Mouse (Mus musculus): ENCODE data around the gene Cryz.

The Cryz gene

DNA sequence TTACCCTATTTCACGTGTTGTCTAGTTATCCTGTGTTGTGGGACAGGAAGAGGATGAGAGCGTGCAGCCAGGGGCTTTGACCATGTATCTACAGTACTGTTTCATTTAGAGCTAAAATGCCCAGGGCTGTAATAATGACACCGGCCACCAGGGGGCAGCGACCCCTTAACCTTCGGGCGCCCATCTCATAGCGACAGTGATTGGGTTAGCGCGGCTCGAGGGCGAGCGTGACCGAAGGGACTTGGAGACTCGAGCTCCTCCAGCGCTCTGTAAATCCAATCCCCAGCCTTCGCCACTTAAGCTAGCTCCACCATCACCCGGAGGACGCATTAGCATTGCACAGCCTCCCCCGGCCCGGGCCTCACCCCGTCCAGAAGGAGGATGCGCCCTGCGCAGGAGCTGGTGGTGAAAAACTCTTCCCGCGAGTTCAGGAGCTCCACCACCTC, at the start of gene Cryz:
TSS of gene Cryz (plus strand) at position 224 of the 446 bp plus-strand sequence.
- DNase-seq, result peak; percentile 89

DNA sequence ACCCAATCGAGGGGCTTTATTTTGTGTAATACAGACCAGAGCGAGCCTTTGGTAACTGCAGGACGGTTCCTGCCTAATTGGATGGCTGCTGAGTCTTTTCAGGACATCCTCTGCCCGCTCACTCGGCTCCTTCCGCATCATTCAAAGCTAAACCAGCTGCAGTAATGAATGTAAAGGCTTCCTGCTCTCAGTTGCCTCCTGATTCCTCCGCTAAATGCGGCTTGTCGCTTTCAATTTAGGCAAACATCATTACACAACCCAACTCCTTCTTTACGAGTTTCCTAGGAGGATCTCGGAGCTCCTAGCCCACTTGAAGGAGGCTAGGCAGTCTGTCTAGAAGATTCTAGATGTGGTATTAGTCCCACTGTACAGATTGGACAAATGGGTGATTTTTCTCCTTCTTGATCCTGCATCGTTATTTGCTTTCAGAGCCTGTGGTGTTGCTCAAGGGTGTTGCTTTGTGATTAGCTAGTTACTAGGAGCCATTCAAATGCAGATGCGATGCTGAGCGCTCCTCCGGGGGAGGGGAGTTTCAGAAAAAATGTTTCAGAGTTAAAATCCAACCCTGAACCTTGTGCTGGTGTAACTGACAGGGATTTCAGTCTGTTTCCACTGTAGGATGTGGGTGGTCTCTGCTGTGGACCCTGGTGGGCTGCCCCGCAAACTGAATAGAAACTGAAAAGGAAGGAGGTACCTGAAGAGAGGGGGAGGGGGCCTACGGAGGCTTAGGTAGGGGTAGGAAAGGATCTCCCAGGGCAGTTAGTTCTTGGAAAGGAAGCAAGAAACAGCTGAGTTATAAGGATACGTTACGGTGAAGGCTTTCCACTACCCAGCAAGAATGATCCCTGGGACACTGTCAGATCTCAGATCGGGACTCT, 48.7 kb upstream of the Cryz start:
- DNase-seq, result no peak

DNA sequence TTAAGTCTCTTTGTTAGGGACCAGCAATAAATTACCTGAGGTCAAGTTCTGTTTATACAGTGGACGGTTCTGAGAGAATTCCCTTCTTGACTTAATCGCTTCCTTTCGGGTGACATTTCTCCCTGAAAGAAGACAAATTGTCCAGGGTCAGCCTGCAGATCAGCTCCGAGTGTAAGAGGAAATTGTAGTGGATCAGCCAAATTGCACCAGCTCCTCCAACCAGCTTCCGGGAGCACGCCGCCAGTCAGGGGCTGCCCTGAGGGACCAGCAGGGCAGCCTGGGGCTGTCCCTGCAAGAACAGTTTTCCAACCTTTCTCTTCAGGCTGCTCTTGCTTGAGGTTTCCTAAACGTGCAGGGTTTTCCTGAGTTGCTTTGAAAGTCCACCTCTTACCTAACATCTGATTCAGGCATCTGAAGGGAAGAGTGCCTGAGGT, 47.6 kb upstream of the Cryz start:
- no peak for DNase-seq

DNA sequence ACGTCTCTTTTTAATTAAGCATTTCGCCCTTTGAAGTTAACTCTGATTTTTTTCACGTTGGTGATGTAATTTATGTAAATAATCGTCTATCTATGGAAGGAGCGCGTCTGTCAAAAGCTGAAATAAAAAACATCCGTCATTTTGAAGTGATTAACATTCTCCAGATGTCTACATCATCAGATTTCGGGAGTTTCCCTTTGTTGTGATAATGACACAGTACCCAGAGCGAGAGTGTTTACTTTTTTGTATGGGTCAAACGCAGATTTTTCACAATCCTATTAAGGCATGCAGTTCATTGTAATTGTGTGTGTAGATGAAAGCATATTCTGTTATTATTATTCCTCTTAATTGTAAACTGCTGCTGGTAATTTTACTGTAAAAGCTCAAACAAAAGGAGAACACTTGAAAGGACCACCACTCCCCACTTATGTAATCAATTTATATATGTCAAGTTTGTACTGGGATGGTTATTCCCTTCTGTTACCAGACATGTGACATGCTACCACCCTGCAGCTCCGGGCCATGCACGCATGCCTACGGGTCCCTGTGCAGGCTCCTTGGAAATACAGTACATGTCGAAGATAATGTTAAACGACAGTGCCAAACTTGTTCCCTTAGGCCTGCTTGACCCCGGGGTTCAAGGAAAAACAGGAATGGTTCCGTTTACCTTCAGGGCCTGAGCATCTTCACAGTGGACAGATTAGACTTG, 46.0 kb upstream of the Cryz start:
- no peak for DNase-seq

DNA sequence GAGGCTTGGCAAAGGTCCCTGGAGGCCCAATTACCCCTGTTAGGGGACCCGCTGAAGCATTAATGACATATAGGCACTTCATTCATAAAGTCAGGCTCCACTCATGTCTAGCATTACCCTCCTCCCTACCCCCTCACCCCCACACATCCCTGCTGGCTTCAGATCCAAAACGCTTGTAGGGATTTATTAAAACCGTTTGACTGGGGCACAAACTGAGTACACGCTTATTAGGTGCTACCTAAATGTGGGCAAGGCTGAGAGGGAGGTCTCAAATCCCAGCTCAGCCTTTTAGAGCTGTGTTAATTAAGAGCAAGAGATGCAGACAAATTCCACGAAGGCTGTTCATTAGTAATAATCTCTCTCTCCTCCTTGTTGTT, 45.5 kb upstream of the Cryz start:
- DNase-seq, result no peak

DNA sequence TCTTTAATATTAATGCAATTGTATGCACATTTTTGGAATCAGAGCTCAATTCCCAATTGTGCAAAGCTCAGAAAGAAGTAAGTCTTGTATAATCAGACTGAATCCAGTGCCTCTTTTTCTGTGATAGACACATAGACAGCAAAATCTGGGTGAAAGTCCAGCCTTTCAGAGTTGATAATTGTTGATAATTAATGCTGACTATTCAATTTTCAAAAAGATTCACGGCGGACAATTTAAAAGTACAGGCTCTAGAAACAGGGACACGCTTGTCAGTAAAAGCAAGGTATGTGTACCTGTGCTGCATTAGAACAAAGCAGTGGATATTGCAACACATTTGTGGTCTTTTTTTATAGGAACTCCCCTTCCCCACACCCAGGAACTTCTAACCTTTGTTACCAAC, 34.3 kb upstream of the Cryz start:
- no peak for DNase-seq

DNA sequence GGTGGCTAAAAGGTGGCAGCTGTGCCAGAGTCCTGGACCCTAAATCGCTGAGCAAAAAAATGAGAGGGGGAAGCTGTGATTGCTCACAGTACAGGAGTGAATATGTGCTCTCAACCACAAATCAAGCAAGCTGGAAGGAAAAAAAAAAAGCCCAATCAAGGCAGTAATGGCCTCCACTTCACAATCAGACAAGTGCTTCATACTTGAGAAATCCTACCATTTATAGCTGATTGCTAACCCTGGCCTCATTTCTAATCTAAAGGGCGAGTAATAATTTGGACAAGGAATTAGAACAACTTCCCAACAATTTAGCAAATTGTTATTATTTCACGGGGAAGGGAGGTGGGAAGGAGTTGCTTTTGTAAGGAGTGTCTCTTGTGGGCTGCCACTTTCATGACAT, 31.1 kb upstream of the Cryz start:
- DNase-seq, result no peak

DNA sequence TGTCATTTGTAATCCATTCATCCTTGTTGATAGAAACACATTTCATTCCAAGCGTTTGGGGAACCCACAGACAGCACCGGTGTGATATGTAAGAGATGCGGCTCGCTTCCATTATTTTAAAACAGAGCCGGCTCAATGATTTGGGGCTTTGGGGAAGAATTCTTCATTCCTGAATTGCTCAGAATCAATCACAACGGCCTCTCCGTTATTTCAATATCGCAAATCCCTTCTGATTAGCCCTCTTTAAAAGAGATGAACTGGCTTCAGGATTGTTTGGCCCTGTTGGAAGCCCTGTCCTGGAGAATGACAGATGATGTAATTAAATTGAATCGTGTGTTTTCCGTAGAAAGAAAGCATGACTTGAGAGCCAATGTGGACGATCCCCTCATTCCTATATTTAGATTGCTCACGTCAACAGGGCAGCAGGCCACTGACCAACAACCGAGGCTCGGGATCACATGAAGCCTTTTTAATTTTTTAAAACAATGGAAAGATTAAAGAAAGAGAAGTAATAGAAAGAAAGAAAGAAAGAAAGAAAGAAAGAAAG, 26.4 kb upstream of the Cryz start:
- no peak for DNase-seq

DNA sequence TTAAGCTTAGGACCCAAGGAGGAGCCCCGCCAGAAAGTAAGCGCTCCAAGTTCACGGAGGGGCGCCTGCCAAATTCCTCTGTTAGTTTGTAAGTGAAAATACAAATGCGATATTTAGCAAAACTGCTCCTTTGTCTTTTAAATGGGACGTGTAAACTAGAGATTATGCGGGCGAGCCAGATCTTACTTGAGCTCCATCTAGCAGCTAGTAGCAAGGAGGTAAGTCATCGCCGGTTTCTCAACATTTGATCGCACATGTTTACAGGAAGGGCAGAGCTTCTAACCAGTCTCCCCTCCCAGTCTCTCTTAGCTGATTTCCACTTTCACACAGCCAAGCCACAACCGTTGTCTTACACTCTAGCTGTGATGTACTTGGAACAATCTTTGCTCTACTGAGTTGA, 25.7 kb upstream of the Cryz start:
- DNase-seq, result no peak

DNA sequence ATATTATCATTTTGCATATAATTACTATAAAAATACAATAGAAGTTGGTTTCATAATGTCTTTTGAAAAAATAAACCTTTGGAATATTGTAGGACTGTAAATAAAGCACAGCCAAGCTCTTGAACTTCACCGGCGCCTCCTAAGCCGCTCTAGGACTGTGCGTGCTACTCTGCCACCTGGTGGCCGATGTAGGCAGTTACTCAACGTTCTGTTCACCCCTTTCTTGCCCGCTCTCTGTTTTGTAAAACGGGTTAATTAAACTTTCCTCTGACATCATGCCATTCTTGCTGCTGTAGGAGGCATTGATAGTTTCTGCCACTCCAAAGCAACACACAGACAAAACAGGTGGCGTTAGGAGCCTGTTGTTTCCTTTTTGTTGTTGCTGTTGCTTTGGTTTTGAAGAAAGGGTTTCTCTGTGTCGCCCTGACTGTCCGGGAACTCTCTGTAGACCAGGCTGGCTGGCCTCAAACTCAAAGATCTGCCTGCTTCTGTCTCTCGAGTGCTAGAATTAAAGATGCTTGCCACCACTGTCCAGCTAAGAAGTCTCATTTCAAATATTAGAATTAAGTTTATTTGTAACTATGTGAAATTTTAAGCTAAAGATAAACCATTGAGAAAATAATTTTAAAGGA, 24.1 kb upstream of the Cryz start:
- DNase-seq, result peak; percentile 45

DNA sequence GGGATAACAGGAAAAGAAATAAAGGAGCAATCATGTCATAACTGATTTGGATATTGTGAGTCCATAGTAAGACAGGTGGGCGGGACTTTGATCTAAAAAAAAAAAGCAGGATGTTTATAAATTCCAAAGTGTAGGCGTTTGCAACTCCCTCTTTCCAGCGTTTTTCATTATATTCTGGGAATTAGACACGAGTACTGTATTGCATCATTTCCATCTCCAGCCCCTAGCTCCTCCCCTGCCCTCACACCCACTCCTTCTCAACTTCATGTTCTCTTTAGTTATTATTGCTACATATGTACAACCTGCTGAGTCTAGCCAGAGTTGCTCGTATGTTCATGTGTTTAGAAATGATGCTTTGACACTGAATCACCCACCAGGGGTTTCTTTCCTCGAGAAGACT, 22.8 kb upstream of the Cryz start:
- DNase-seq, result no peak

DNA sequence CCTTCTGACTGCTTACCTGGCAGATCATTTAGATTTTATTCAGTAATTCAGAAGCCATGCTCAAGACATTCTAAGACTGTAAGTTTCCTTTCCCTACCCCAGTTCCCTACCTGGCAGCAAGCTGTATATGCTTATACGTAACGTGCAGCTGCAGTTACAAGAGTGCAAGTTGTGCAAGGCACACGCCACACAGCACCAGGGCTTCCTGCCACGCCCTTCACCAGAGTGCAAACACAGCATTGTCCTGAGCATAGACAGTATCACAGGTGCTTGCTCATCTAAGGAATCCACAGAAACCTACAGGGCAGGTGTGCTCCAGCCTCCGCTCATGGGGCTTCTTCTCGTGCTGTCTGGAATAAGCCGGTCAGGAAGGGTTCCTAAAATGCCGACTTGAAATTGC, 18.6 kb upstream of the Cryz start:
- no peak for DNase-seq

DNA sequence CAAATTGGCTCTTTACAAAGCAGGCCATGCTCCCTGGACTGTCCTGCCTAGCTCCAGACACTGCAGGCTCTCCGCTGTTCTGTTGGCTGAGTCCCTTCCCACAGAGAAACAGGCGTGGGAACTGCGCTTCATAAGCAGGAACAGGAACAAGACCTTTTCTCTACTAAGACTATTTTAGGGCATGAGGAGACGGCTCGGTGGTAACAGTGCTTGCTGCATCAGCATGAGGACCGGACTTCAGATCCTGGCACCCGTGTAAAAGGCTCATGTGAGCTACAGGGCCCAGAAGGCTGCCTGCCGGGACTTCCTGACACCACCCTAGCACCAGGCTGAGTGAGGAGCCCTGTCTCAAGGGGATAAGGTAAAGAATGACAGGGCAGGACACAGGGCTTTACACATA, 12.2 kb upstream of the Cryz start:
- DNase-seq, result peak; percentile 49

DNA sequence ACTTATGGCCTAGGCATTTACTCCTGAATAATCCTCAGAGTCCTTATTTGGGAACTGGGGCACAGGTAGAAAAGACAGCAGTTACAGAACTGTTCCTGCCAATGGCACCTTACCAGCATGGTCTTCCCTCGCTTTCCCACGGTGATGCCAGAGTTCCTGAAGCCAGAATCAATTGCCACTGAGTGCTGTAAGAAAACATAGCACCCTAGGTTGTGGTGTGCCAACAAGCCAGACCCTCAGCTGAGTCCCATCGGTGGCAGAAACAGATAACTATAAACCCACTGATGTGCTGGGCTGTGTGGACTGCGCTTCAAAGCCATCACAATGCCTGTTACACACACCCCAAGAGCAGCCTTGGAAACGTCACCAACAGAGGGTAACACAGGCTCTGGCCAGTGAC, 5.5 kb upstream of the Cryz start:
- no peak for DNase-seq

DNA sequence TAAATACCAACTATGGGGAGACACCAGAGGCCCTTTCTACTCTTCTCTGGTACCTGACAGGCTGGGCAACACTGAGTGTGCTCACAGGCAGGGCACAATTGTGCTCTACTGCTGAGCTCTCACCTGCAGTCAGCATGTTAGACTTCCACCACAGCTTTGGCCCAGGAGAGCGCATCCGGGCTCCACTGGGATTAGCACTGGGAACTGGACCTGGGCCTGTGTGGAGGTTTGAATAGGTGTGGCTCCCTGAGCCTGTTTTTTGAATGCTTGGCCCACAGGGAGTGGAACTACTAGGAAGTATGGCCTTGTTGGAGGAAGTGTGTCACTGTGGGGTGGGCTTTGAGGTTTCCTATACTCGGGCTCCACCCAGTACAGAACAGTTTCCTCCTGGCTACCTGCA, 4.9 kb upstream of the Cryz start:
- DNase-seq, result no peak

DNA sequence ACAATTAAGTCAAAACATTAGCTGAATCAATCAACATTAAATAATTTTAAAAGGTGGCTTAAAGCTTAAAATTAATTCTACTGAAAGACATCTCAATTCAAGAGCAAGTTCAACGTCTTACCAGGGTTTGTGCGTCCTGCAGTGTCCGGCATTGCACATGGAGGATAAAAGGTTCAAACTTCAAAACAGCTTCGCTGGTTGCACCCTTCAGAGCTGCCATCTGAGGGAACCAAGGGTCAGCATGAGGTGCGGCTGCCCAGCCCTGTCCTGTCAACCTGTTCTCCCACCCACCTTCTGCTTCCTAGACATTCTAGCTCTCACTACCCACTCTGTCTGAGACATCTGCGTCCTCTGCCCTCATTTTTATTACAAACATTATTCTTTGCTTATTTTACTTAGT, 2.9 kb upstream of the Cryz start:
- DNase-seq, result no peak

DNA sequence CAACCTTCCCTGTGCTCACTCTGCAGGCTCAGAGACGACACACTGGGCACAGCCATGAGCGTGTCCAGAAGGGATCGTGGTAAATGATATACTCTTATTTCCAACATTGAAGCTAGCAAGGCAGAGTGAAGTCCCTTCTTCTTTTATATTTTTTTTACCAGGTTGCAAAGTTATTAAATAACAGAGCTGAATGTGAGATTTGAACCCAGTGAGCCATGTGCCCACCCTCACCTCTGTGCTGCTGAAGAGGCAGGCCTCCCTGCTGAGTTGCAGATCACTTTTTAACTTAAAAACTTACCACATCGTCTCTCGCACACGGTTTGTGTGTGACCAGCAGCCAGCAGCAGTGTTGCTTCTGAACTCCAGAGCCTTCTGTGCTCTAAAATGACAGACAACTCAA, 2.4 kb upstream of the Cryz start:
- no peak for DNase-seq

DNA sequence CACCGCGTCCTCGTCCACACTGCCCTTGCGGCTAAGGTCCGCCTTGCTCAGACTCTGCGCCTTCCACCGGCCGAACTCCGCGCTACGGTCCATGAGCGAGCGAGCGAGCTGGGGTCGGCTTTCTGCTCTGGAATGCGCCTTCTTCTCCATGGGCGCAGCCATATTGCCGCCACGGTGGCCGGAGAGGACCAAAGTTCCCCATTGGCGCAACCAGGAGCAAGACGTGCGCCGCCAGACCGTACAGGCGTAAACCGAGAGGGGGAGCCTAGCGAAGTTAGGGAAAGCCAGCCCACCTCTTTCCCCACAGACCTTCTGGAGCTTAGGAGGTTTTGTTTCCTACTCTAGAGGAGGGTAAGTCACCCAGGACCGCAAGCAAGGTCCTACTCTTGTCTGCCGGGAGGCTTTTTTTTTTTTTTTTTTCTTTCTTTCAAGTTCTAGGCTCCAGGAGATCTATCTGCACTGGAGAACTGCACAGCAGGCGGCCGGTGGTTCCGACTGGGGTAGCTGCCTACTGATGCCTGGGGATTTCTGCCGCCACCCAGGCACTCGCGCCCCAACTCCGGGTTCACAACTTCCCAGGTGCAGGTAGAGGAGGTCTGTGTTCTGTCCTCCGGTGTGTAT, 533 bp downstream of the Cryz start, which contains the start of gene Tyw3:
TSS of gene Tyw3 (minus strand) at position 171 of the 621 bp plus-strand sequence.
- DNase-seq, result peak; percentile 95

DNA sequence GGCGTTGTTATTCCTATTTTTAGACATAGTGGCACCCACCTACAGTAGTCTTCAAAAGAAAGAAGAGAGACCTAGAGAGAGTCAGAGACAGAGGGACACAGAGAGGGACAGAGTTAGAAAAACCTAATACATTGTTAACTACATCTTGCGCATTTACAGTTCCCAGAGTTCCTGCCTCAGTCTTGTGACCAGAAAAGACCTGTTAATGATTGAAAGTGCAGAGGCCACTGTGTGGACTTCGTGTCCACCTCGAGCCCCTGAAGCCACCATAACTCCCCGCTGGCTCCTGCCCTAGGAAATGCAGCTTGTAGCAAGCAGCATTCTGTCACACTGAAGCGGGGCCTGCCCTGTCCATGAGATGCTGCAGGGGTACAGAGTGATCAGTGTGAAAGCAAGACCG, 1.1 kb downstream of the Cryz start:
- no peak for DNase-seq

DNA sequence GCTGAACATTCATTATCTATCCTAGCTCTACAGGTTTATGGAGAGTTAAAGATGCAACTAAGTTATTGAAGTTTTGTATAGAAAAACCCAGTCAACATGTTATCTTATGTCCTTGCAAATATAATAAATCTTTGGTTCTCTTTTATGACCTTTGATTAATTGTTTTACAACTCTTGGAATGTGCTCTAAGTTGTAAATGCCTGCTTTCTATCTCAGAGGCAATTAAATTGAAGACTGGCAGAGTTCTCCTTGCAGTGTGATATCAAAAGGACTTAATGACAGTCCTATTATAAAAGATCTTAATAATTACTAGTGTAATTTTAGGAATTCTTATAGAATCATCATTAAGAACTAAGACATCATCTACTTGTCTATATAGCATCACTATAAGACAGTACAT, 5.6 kb downstream of the Cryz start:
- no peak for DNase-seq

DNA sequence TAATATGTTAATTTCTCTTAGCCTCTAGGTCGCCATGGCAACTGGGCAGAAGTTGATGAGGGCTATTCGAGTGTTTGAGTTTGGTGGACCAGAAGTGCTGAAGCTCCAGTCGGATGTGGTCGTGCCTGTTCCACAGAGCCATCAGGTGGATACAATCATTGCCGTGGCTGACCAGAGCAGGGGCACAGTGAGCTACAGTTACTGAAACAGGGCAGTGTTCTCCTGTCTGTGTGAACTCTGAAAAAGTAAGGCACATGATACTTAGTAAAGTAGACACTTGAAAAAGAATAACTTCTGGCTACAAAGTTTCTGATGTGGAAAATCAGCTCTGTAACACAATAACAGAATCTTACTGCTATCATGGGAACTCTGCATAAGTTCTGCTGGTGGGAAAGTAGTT, 8.4 kb downstream of the Cryz start:
- no peak for DNase-seq

DNA sequence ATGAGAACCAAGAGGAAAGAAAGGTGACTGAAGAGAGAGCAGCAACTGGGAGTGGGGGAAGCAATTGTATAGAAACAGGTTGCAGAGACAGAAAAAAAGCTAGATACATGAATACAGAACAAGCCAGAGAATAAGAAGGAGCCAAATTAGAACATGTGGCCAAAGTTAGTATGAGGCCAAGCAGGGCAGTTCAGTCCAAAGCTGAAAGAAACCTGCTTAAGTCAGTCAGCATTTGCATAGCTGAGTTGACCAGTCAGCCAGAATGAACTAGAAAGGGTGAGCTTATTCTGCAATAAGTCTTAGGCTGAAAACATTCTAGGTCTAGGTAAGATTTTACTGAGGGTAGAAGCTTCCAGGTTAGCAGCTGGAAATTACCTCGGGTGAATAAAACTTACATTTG, 11.4 kb downstream of the Cryz start:
- no peak for DNase-seq

DNA sequence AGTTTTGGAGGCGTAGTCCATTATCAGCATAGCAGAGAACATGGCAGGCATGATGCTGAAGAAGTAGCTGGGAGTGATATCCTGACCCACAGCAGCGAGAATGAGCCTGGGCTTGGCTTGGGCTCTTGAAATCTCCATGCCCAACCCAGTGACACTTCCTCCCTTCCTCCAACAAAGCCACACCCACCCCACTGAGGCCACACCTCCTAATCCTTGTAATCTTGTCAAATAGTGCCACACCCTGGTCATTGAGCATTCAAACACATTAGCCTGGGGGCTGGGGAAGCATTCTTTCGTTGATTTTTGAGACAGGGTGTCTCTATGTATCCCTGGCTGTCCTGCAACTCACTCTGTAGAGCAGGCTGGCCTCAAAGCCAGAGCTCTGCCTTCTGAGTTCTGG, 15.4 kb downstream of the Cryz start:
- DNase-seq, result no peak
